Mouse (Mus musculus): ENCODE data around the gene H2afy. TPM values are rescaled to one million over a fixed set of nuclear protein-coding genes. Genes with fewer than 3 reads are reported as not detected.
A peak's percentile ranks its signal among the peaks of the same experiment; 100 is the strongest.

H2afy gene
- polyA plus RNA-seq, 1 experiment: 85.2 TPM

- Histone ChIP-seq H3K4me1 (ENCODE audit: control insufficient read depth, insufficient read depth, low read length) (peaks cover 32% of the 10 kb centered on the region), H3K4me3 (replicated peaks; ENCODE audit: extremely low read depth, low read depth, low read length) (no peak overlapping the region)
- TF ChIP-seq POLR2A (IDR thresholded peaks at IDR 0.05; ENCODE audit: borderline replicate concordance, extremely low read depth, low read depth, low read length) (no peak), CTCF (IDR thresholded peaks at IDR 0.05; ENCODE audit: insufficient read depth, low read length) (no peak)
- no peak for DNase-seq
- WGBS: 56% methylated on average over 17 of the region's 17 CpGs
Measured at GRCm38 (mm10) chr13:56108849-56109519, 27.2 kb downstream of the H2afy start.

- 51% methylated on average over 6 of the region's 6 CpGs for WGBS
- no peak for TF ChIP-seq CTCF (IDR thresholded peaks at IDR 0.05; ENCODE audit: insufficient read depth, low read length)
- no peak for TF ChIP-seq POLR2A (IDR thresholded peaks at IDR 0.05; ENCODE audit: borderline replicate concordance, extremely low read depth, low read depth, low read length)
- Histone ChIP-seq H3K4me3 (replicated peaks; ENCODE audit: extremely low read depth, low read depth, low read length) (no peak overlapping the region), H3K4me1 (ENCODE audit: control insufficient read depth, insufficient read depth, low read length) (peaks cover 6% of the 10 kb centered on the region; the same call in 1 of the 2 replicates)
- DNase-seq: no peak
Measured at GRCm38 (mm10) chr13:56104971-56105391, 31.2 kb downstream of the H2afy start.

DNA sequence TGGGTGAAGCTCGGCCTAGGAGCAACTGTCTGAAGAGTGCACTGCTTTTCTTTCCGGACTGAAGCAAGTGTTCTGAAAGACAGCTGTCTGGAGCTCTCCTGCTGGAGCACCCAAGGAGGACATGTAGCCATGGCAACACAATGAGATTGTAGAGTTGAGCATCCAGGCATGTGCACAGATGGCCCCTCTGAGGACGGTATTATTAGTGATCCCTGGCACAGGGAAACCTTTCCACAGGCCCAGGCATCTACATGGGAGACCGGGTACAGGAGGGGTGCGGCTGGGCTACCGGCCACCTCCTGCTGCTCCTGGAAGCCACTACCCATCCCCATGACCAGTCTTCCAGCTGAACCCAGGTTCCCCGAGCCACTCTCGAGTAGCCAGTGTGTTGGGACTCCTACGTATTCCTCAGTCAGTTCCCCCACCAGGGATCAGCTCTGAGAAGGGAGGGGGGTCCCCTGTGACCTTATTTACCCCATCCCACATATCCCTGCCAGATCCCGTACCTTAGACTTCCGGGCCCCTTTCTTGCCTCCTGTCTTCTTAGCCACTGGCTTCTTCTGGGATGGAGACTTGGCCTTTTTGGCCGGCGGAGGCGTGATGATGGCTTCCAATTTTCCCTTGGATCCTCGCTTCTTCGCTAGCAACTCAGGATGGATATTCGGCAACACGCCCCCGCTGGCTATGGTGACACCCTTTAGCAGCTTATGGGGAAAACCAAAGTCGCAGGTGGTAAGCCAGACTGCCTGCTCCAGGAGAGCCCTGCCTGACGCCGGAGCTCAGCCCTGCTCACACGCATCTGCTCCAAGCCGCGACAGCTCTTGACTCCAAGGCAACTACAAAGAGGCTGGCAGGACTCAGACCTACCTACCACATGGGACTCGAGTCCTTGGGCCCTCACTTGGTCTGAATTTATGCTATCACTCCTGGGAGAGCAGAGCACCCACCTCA is 32.1 kb downstream of the H2afy start:
- H3K4me1 ChIP-seq (ENCODE audit: control insufficient read depth, insufficient read depth, low read length): peaks cover 5% of the 10 kb centered on the region; the same call in 1 of the 2 replicates
- no peak for DNase-seq
- no peak overlapping the region for H3K4me3 ChIP-seq (replicated peaks; ENCODE audit: extremely low read depth, low read depth, low read length)
- WGBS: 92% methylated on average over 26 of the region's 26 CpGs
- TF ChIP-seq CTCF (IDR thresholded peaks at IDR 0.05; ENCODE audit: insufficient read depth, low read length) (no peak), POLR2A (IDR thresholded peaks at IDR 0.05; ENCODE audit: borderline replicate concordance, extremely low read depth, low read depth, low read length) (no peak)

DNA sequence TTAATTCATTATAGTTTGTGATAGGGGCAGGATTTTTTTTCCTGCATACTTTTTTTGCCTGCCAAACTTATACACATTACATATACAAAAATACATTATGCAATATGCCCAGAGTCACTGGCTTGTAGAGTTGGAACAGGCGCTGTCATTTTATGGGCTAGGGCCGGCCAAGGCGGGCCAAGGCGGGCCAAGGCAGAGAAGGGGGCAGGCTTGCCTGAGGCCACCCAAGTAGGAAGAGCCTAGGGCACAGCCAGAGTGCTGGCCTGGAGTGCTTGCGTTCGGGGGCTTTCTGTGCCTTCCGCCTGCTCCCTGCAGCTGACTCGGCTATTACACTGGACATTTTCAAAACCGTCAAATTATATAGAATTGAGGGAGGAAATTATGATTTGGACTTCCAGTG is 34.0 kb downstream of the H2afy start:
- no peak for TF ChIP-seq CTCF (IDR thresholded peaks at IDR 0.05; ENCODE audit: insufficient read depth, low read length)
- no peak for TF ChIP-seq POLR2A (IDR thresholded peaks at IDR 0.05; ENCODE audit: borderline replicate concordance, extremely low read depth, low read depth, low read length)
- Histone ChIP-seq H3K4me1 (ENCODE audit: control insufficient read depth, insufficient read depth, low read length) (peaks cover 2% of the 10 kb centered on the region; the same call in 1 of the 2 replicates), H3K4me3 (replicated peaks; ENCODE audit: extremely low read depth, low read depth, low read length) (no peak overlapping the region)
- no peak for DNase-seq
- 73% methylated on average over 9 of the region's 9 CpGs for WGBS

- Histone ChIP-seq H3K4me1 (ENCODE audit: control insufficient read depth, insufficient read depth, low read length) (no peaks in the 10 kb centered on the region), H3K4me3 (replicated peaks; ENCODE audit: extremely low read depth, low read depth, low read length) (no peak overlapping the region)
- DNase-seq: no peak
- WGBS: 88% methylated on average over 18 of the region's 18 CpGs
- TF ChIP-seq CTCF (IDR thresholded peaks at IDR 0.05; ENCODE audit: insufficient read depth, low read length): no peak
- TF ChIP-seq POLR2A (IDR thresholded peaks at IDR 0.05; ENCODE audit: borderline replicate concordance, extremely low read depth, low read depth, low read length): no peak
Measured at GRCm38 (mm10) chr13:56095601-56096195, 40.5 kb downstream of the H2afy start.

- H3K4me1 ChIP-seq (ENCODE audit: control insufficient read depth, insufficient read depth, low read length): no peaks in the 10 kb centered on the region
- no peak for TF ChIP-seq CTCF (IDR thresholded peaks at IDR 0.05; ENCODE audit: insufficient read depth, low read length)
- TF ChIP-seq POLR2A (IDR thresholded peaks at IDR 0.05; ENCODE audit: borderline replicate concordance, extremely low read depth, low read depth, low read length): no peak
- H3K4me3 ChIP-seq (replicated peaks; ENCODE audit: extremely low read depth, low read depth, low read length): no peak overlapping the region
- DNase-seq: no peak
- WGBS: 86% methylated on average over 8 of the region's 8 CpGs
Measured at GRCm38 (mm10) chr13:56094544-56094943, 41.6 kb downstream of the H2afy start.

GRCm38 (mm10) chr13:56093680-56094079 is 42.5 kb downstream of the H2afy start:
- Histone ChIP-seq H3K4me1 (ENCODE audit: control insufficient read depth, insufficient read depth, low read length) (no peaks in the 10 kb centered on the region), H3K4me3 (replicated peaks; ENCODE audit: extremely low read depth, low read depth, low read length) (no peak overlapping the region)
- WGBS: 63% methylated on average over 3 of the region's 3 CpGs
- no peak for TF ChIP-seq CTCF (IDR thresholded peaks at IDR 0.05; ENCODE audit: insufficient read depth, low read length)
- no peak for TF ChIP-seq POLR2A (IDR thresholded peaks at IDR 0.05; ENCODE audit: borderline replicate concordance, extremely low read depth, low read depth, low read length)
- no peak for DNase-seq

- Histone ChIP-seq H3K4me1 (ENCODE audit: control insufficient read depth, insufficient read depth, low read length) (no peaks in the 10 kb centered on the region), H3K4me3 (replicated peaks; ENCODE audit: extremely low read depth, low read depth, low read length) (no peak overlapping the region)
- 66% methylated on average over 5 of the region's 5 CpGs for WGBS
- TF ChIP-seq CTCF (IDR thresholded peaks at IDR 0.05; ENCODE audit: insufficient read depth, low read length): no peak
- TF ChIP-seq POLR2A (IDR thresholded peaks at IDR 0.05; ENCODE audit: borderline replicate concordance, extremely low read depth, low read depth, low read length): no peak
- no peak for DNase-seq
Measured at GRCm38 (mm10) chr13:56092606-56093005, 43.6 kb downstream of the H2afy start.

GRCm38 (mm10) chr13:56090597-56090996 is 45.6 kb downstream of the H2afy start:
- TF ChIP-seq POLR2A (IDR thresholded peaks at IDR 0.05; ENCODE audit: borderline replicate concordance, extremely low read depth, low read depth, low read length) (no peak), CTCF (IDR thresholded peaks at IDR 0.05; ENCODE audit: insufficient read depth, low read length) (peak; percentile 41)
- 81% methylated on average over 2 of the region's 2 CpGs for WGBS
- no peak for DNase-seq
- H3K4me3 ChIP-seq (replicated peaks; ENCODE audit: extremely low read depth, low read depth, low read length): no peak overlapping the region
- no peaks in the 10 kb centered on the region for H3K4me1 ChIP-seq (ENCODE audit: control insufficient read depth, insufficient read depth, low read length)

All from lung, adult 2 months (tissue).